Mouse (Mus musculus): Measurements from ENCODE around the gene Lrrc4c. TPM values are rescaled to one million over a fixed set of nuclear protein-coding genes. Genes with fewer than 3 reads are reported as not detected.

The Lrrc4c gene
- total and polyA plus RNA-seq, 2 experiments from 2014 or later = 0.08 to 0.66 TPM

GRCm38 (mm10) chr2:96707772-96708350 is 389.9 kb downstream of the Lrrc4c start:
- Histone ChIP-seq H3K27me3 (ENCODE audit: control insufficient read depth, insufficient read depth, low read length) (no peaks in the 10 kb centered on the region), H3K4me3 (ENCODE audit: low read depth, low read length) (no peak overlapping the region), H3K36me3 (replicated peaks; ENCODE audit: control insufficient read depth, insufficient read depth, low read length) (no peaks in the 10 kb centered on the region), H3K4me1 (ENCODE audit: control insufficient read depth, insufficient read depth) (no peaks in the 10 kb centered on the region), H3K9ac (replicated peaks; ENCODE audit: low read depth, low read length) (no peak overlapping the region), H3K9me3 (replicated peaks; ENCODE audit: control insufficient read depth, low read length) (no peaks in the 10 kb centered on the region), H3K4me2 (ENCODE audit: low read depth, low read length) (no peak overlapping the region), H3K27ac (ENCODE audit: low read depth) (no peak overlapping the region)
- DNase-seq (ENCODE audit: low spot score) = no peak
- no peak for ATAC-seq (ENCODE audit: insufficient read depth, low read depth)
- TF ChIP-seq CTCF (IDR thresholded peaks at IDR 0.05; ENCODE audit: low read depth) (peak; percentile 36), EP300 (IDR thresholded peaks at IDR 0.05; ENCODE audit: low read depth) (no peak)
- 57% methylated on average over 4 of the region's 4 CpGs for WGBS

GRCm38 (mm10) chr2:96714561-96714960 is 396.6 kb downstream of the Lrrc4c start:
- no peaks in the 10 kb centered on the region for H3K36me3 ChIP-seq (replicated peaks; ENCODE audit: control insufficient read depth, insufficient read depth, low read length)
- no peaks in the 10 kb centered on the region for H3K27me3 ChIP-seq (ENCODE audit: control insufficient read depth, insufficient read depth, low read length)
- H3K9ac ChIP-seq (replicated peaks; ENCODE audit: low read depth, low read length) = no peak overlapping the region
- no peak for TF ChIP-seq EP300 (IDR thresholded peaks at IDR 0.05; ENCODE audit: low read depth)
- no peak for TF ChIP-seq CTCF (IDR thresholded peaks at IDR 0.05; ENCODE audit: low read depth)
- no peak overlapping the region for H3K4me2 ChIP-seq (ENCODE audit: low read depth, low read length)
- 80% methylated on average over 7 of the region's 7 CpGs for WGBS
- no peaks in the 10 kb centered on the region for H3K4me1 ChIP-seq (ENCODE audit: control insufficient read depth, insufficient read depth)
- no peak overlapping the region for H3K27ac ChIP-seq (ENCODE audit: low read depth)
- H3K4me3 ChIP-seq (ENCODE audit: low read depth, low read length) = no peak overlapping the region
- ATAC-seq (ENCODE audit: insufficient read depth, low read depth) (no peak), DNase-seq (ENCODE audit: low spot score) (no peak)
- H3K9me3 ChIP-seq (replicated peaks; ENCODE audit: control insufficient read depth, low read length) = no peaks in the 10 kb centered on the region

- Histone ChIP-seq H3K27ac (ENCODE audit: low read depth) (no peak overlapping the region), H3K4me1 (ENCODE audit: control insufficient read depth, insufficient read depth) (no peaks in the 10 kb centered on the region), H3K4me2 (ENCODE audit: low read depth, low read length) (no peak overlapping the region), H3K9ac (replicated peaks; ENCODE audit: low read depth, low read length) (no peak overlapping the region), H3K27me3 (ENCODE audit: control insufficient read depth, insufficient read depth, low read length) (no peaks in the 10 kb centered on the region), H3K9me3 (replicated peaks; ENCODE audit: control insufficient read depth, low read length) (no peaks in the 10 kb centered on the region), H3K4me3 (ENCODE audit: low read depth, low read length) (no peak overlapping the region), H3K36me3 (replicated peaks; ENCODE audit: control insufficient read depth, insufficient read depth, low read length) (no peaks in the 10 kb centered on the region)
- DNase-seq (ENCODE audit: low spot score) = no peak
- TF ChIP-seq CTCF (IDR thresholded peaks at IDR 0.05; ENCODE audit: low read depth) (no peak), EP300 (IDR thresholded peaks at IDR 0.05; ENCODE audit: low read depth) (no peak)
- 55% methylated on average over 2 of the region's 2 CpGs for WGBS
- no peak for ATAC-seq (ENCODE audit: insufficient read depth, low read depth)
Measured at GRCm38 (mm10) chr2:96717353-96717752, 399.4 kb downstream of the Lrrc4c start.

GRCm38 (mm10) chr2:96723395-96723794 is 405.4 kb downstream of the Lrrc4c start:
- Histone ChIP-seq H3K9me3 (replicated peaks; ENCODE audit: control insufficient read depth, low read length) (no peaks in the 10 kb centered on the region), H3K27ac (ENCODE audit: low read depth) (no peak overlapping the region), H3K9ac (replicated peaks; ENCODE audit: low read depth, low read length) (no peak overlapping the region), H3K4me3 (ENCODE audit: low read depth, low read length) (no peak overlapping the region), H3K27me3 (ENCODE audit: control insufficient read depth, insufficient read depth, low read length) (no peaks in the 10 kb centered on the region), H3K4me2 (ENCODE audit: low read depth, low read length) (no peak overlapping the region), H3K4me1 (ENCODE audit: control insufficient read depth, insufficient read depth) (no peaks in the 10 kb centered on the region), H3K36me3 (replicated peaks; ENCODE audit: control insufficient read depth, insufficient read depth, low read length) (no peaks in the 10 kb centered on the region)
- no peak for TF ChIP-seq EP300 (IDR thresholded peaks at IDR 0.05; ENCODE audit: low read depth)
- no peak for TF ChIP-seq CTCF (IDR thresholded peaks at IDR 0.05; ENCODE audit: low read depth)
- DNase-seq (ENCODE audit: low spot score) = no peak
- no peak for ATAC-seq (ENCODE audit: insufficient read depth, low read depth)

- Histone ChIP-seq H3K4me2 (ENCODE audit: low read depth, low read length) (no peak overlapping the region), H3K9ac (replicated peaks; ENCODE audit: low read depth, low read length) (no peak overlapping the region), H3K4me1 (ENCODE audit: control insufficient read depth, insufficient read depth) (no peaks in the 10 kb centered on the region), H3K4me3 (ENCODE audit: low read depth, low read length) (no peak overlapping the region), H3K36me3 (replicated peaks; ENCODE audit: control insufficient read depth, insufficient read depth, low read length) (no peaks in the 10 kb centered on the region), H3K27ac (ENCODE audit: low read depth) (no peak overlapping the region), H3K9me3 (replicated peaks; ENCODE audit: control insufficient read depth, low read length) (no peaks in the 10 kb centered on the region), H3K27me3 (ENCODE audit: control insufficient read depth, insufficient read depth, low read length) (no peaks in the 10 kb centered on the region)
- no peak for ATAC-seq (ENCODE audit: insufficient read depth, low read depth)
- DNase-seq (ENCODE audit: low spot score) = no peak
- no peak for TF ChIP-seq EP300 (IDR thresholded peaks at IDR 0.05; ENCODE audit: low read depth)
- TF ChIP-seq CTCF (IDR thresholded peaks at IDR 0.05; ENCODE audit: low read depth) = no peak
Measured at GRCm38 (mm10) chr2:96736081-96736480, 418.1 kb downstream of the Lrrc4c start.

GRCm38 (mm10) chr2:96755066-96755465 is 437.1 kb downstream of the Lrrc4c start:
- DNase-seq (ENCODE audit: low spot score) (no peak), ATAC-seq (ENCODE audit: insufficient read depth, low read depth) (no peak)
- Histone ChIP-seq H3K27me3 (ENCODE audit: control insufficient read depth, insufficient read depth, low read length) (no peaks in the 10 kb centered on the region), H3K9ac (replicated peaks; ENCODE audit: low read depth, low read length) (no peak overlapping the region), H3K9me3 (replicated peaks; ENCODE audit: control insufficient read depth, low read length) (no peaks in the 10 kb centered on the region), H3K4me2 (ENCODE audit: low read depth, low read length) (no peak overlapping the region), H3K4me1 (ENCODE audit: control insufficient read depth, insufficient read depth) (no peaks in the 10 kb centered on the region), H3K4me3 (ENCODE audit: low read depth, low read length) (no peak overlapping the region), H3K36me3 (replicated peaks; ENCODE audit: control insufficient read depth, insufficient read depth, low read length) (no peaks in the 10 kb centered on the region), H3K27ac (ENCODE audit: low read depth) (no peak overlapping the region)
- no peak for TF ChIP-seq CTCF (IDR thresholded peaks at IDR 0.05; ENCODE audit: low read depth)
- TF ChIP-seq EP300 (IDR thresholded peaks at IDR 0.05; ENCODE audit: low read depth) = no peak
